Mouse (Mus musculus) brain, embryonic 14.5 days (tissue): ENCODE data around the gene Pak2.

ENCODE experiments used
- CTCF ChIP-seq: fragments of 200-500 bp; IDR thresholded peaks from 2 replicates; pipeline ENCODE4 v1.5.1; 2012; ENCODE audit warnings: inconsistent platforms, mild to moderate bottlenecking, moderate library complexity, borderline replicate concordance; ENCODE audit not compliant: insufficient read depth, insufficient read length; ENCODE audit errors: extremely low read depth
- POLR2A ChIP-seq: fragments of 200-500 bp; IDR thresholded peaks from 2 replicates; pipeline ENCODE4 v1.6.1; 2012; ENCODE audit warnings: mild to moderate bottlenecking, inconsistent platforms, borderline replicate concordance; ENCODE audit not compliant: poor library complexity, insufficient read depth, insufficient read length, severe bottlenecking; ENCODE audit errors: extremely low read depth

DNA sequence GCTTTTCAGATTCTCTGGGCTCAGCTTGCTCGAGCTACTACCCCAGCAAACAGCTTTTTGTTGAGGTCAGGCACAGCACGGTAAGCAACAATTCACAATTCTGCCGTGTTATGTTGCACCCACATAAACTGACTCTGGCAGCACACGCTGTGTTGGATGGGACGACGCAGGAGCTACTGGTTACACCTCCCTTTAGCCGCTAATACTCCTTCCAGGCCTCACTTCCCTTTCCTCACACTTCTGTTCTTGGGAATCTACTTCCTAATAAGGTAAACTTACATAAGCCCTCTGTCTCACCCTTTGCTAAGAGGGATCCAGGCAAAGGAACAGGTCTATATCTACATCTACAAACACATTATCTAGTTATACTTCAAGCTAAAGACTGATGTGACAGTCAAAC, 15.2 kb downstream of the Pak2 start:
- TF ChIP-seq CTCF = no peak
- TF ChIP-seq POLR2A = no peak
